Mouse (Mus musculus) leukemia stem cell, adult 10-12 weeks (primary cell): ENCODE measurements around the gene Tcl1b1. TPM values are rescaled to one million over a fixed set of nuclear protein-coding genes. Genes with fewer than 3 reads are reported as not detected.

Experiments
- polyA plus RNA-seq: library from polyadenylated mRNA; stranded (reverse); fragments of >175 nt; gene quantifications from 2 replicates; pipeline ENCODE4 v1.2.3, GENCODE M21; 2012; ENCODE audit warnings: low replicate concordance

Gene Tcl1b1
- not detected in 2 replicates for polyA plus RNA-seq

GRCm38 (mm10) chr12:105159390-105159789 lies at the start of gene Tcl1b1:
Tcl1b1 (plus strand) TSS chr12:105159690.

DNA sequence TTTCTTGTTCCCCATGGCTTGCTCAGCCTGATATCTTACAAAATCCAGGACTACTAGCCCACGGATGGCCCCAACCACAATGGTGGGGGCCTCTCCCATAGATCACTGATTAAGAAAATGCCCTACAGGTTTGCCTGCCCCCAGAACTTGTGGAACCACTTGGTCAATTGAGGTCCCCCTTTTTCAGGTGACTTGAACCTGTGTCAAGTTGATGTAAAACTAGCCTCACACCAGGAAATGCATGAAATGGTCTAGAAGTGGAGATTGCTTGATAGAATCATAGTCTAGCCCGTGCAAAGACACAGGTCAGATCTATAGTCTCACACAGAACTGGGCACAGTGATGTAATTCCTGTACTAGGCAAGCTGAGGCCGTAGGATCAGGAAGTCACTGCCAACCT lies 13.8 kb upstream of the Tcl1b1 start, which contains the start of gene Tcl1b2:
Tcl1b2 (plus strand) TSS at position 301 of the 400 bp plus-strand sequence.

GRCm38 (mm10) chr12:105176044-105176443 lies 16.6 kb downstream of the Tcl1b1 start, which contains the start of gene Tcl1b5:
Tcl1b5 (plus strand) TSS chr12:105176344.

GRCm38 (mm10) chr12:105190743-105191142 lies 31.3 kb downstream of the Tcl1b1 start, which contains the start of gene Tcl1b3:
Tcl1b3 (plus strand) TSS chr12:105191043.

DNA sequence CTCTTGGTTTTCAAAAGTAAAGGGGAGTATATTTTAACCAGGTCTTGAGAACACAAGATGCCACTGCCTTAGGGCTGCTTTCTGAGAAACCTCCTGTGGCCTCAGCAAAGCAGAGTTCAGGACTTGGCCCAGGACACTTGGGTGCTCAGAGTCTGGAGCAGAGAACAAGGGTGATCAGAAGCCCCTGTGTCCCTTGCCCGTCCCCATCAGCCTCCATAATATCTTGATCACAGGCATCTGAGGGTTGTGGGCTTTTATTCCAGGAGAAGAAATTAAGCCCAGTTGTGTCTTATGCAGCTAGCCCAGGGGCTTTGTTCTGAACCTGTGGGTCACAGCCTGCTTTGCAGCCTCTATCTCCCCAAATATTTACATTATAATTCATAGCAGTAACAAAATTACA lies 42.2 kb downstream of the Tcl1b1 start, which contains the start of gene Tcl1b4:
Tcl1b4 (plus strand) TSS at position 301 of the 400 bp plus-strand sequence.

Other genes with a start within 250 kb of the Tcl1b1 start
- 7.3 and 13.2 TPM in 2 replicates for gene Syne3, start 149.9 kb upstream of the Tcl1b1 start, polyA plus RNA-seq
- gene Glrx5, start 127.0 kb upstream of the Tcl1b1 start, polyA plus RNA-seq = 216 and 244 TPM in 2 replicates
- gene Tcl1b2, start 13.7 kb upstream of the Tcl1b1 start, polyA plus RNA-seq = not detected in 2 replicates
- gene Tcl1b5, start 16.7 kb downstream of the Tcl1b1 start, polyA plus RNA-seq = 0.23 TPM in 1 of 2 replicates, not detected in the other
- not detected in 2 replicates for gene Tcl1b3, start 31.4 kb downstream of the Tcl1b1 start, polyA plus RNA-seq
- gene Tcl1b4, start 42.3 kb downstream of the Tcl1b1 start, polyA plus RNA-seq = not detected in 2 replicates
- gene Tcl1, start 63.1 kb downstream of the Tcl1b1 start, polyA plus RNA-seq = not detected in 2 replicates
- gene Tunar, start 174.2 kb downstream of the Tcl1b1 start, polyA plus RNA-seq = not detected in 2 replicates